Mouse (Mus musculus) hindbrain, embryonic 14.5 days (tissue): ENCODE results near the gene Nek2. TPM values are rescaled to one million over a fixed set of nuclear protein-coding genes. Genes with fewer than 3 reads are reported as not detected.

ENCODE experiments used
- ATAC-seq: fragments of 200-750 bp; cut with Nextera tagmentation; 2 replicates; pipeline ENCODE4 v1.8.0; 2017; ENCODE audit warnings: moderate number of reproducible peaks, mild to moderate bottlenecking, moderate TSS enrichment, moderate library complexity; ENCODE audit not compliant: low FRiP score
- DNase-seq: peaks from one replicate; pipeline ENCODE4 v3.0.0-alpha.2; 2015; ENCODE audit warnings: low spot score
- H3K27ac ChIP-seq: fragments of 300-500 bp; sonication (generic); 2 replicates; pipeline ENCODE4 v1.5.1; 2014; ENCODE audit warnings: mild to moderate bottlenecking, moderate library complexity
- H3K27me3 ChIP-seq: fragments of 300-500 bp; sonication (generic); 2 replicates; pipeline ENCODE4 v1.6.1; 2014; ENCODE audit warnings: mild to moderate bottlenecking, low read length, mixed read lengths; ENCODE audit not compliant: control insufficient read depth, insufficient read depth
- H3K36me3 ChIP-seq: fragments of 300-500 bp; sonication (generic); replicated peaks from 2 replicates; pipeline ENCODE4 v1.6.1; 2014; ENCODE audit not compliant: control insufficient read depth, insufficient read depth
- H3K4me1 ChIP-seq: fragments of 300-500 bp; sonication (generic); replicated peaks from 2 replicates; pipeline ENCODE4 v1.6.1; 2014; ENCODE audit warnings: antibody characterized with exemption, low read length, mixed read lengths; ENCODE audit not compliant: control insufficient read depth, insufficient read depth
- H3K4me2 ChIP-seq: fragments of 300-500 bp; sonication (generic); replicated peaks from 2 replicates; pipeline ENCODE4 v1.6.1; 2014; ENCODE audit warnings: mild to moderate bottlenecking, moderate library complexity
- H3K4me3 ChIP-seq: fragments of 300-500 bp; sonication (generic); replicated peaks from 2 replicates; pipeline ENCODE4 v1.5.1; 2014; ENCODE audit warnings: mild to moderate bottlenecking, low read length
- H3K9ac ChIP-seq: fragments of 300-500 bp; sonication (generic); 2 replicates; pipeline ENCODE4 v1.6.1; 2014
- H3K9me3 ChIP-seq: fragments of 300-500 bp; sonication (generic); 2 replicates; pipeline ENCODE4 v1.6.1; 2016; ENCODE audit warnings: low read length; ENCODE audit not compliant: control insufficient read depth
- WGBS: fragments of 180-500 bp; shearing (Covaris S2); extraction: QIAGEN DNeasy Blood & Tissue Kit; methylation state at CpG from one replicate; pipeline ENCODE4 v1.1.7; 2014; 5-methylcytosine and 5-hydroxymethylcytosine counted together
- polyA plus RNA-seq: library from polyadenylated mRNA; unstranded; fragments of >200 nt; fragmentation: Nextera tagmentation; extraction: Ambion mirVana; gene quantifications from 2 replicates; pipeline ENCODE4 v1.2.1, GENCODE M21; 2014

Gene Nek2
- polyA plus RNA-seq, 1 experiment from 2014 or later, result 6.2 TPM

GRCm38 (mm10) chr1:191811774-191812173 lies 9.5 kb upstream of the Nek2 start:
- H3K27ac ChIP-seq, result no peak overlapping the region
- WGBS, result 86% methylated on average over 12 of the region's 12 CpGs
- no peak for ATAC-seq

GRCm38 (mm10) chr1:191812949-191813691 lies 8.1 kb upstream of the Nek2 start:
- Histone ChIP-seq H3K27me3 (no peaks in the 10 kb centered on the region), H3K27ac (no peak overlapping the region), H3K4me2 (no peak overlapping the region), H3K4me3 (no peak overlapping the region), H3K9ac (no peak overlapping the region), H3K4me1 (no peaks in the 10 kb centered on the region), H3K36me3 (no peaks in the 10 kb centered on the region), H3K9me3 (no peaks in the 10 kb centered on the region)
- 86% methylated on average over 13 of the region's 13 CpGs for WGBS
- DNase-seq, result no peak
- ATAC-seq, result no peak

More at GRCm38 (mm10) chr1:191811774-191812173, 9.5 kb upstream of the Nek2 start:
- H3K9me3 ChIP-seq, result no peaks in the 10 kb centered on the region
- no peaks in the 10 kb centered on the region for H3K36me3 ChIP-seq
- no peaks in the 10 kb centered on the region for H3K27me3 ChIP-seq
- H3K9ac ChIP-seq, result no peak overlapping the region
- H3K4me1 ChIP-seq, result no peaks in the 10 kb centered on the region
- H3K4me3 ChIP-seq, result no peak overlapping the region
- no peak for DNase-seq
- H3K4me2 ChIP-seq, result no peak overlapping the region

DNA sequence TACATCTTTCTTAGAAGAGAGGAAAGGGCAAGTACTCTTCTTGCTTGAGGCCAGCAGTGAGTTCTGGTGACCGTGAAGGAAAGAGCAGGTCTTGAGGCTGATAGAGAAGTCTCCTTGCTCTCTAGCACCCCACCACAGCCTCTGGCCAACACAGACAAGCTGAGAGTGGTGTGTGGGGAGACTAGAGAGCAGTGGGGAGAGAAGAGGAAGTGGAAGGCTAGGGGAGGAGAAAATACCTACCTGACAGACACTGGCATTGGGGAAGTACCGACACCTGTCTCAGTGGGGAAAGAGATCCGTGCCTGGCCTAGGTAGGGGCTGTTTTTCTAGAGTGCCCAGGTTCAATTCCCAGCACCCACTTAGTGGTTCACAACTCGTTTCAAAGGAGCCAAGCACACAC lies 7.0 kb upstream of the Nek2 start:
- H3K9me3 ChIP-seq, result no peaks in the 10 kb centered on the region
- no peaks in the 10 kb centered on the region for H3K27me3 ChIP-seq
- H3K4me3 ChIP-seq, result no peak overlapping the region
- no peak for ATAC-seq
- no peak overlapping the region for H3K9ac ChIP-seq
- no peak overlapping the region for H3K4me2 ChIP-seq
- WGBS, result 84% methylated on average over 4 of the region's 4 CpGs
- no peaks in the 10 kb centered on the region for H3K4me1 ChIP-seq
- H3K36me3 ChIP-seq, result no peaks in the 10 kb centered on the region
- H3K27ac ChIP-seq, result no peak overlapping the region
- DNase-seq, result no peak

DNA sequence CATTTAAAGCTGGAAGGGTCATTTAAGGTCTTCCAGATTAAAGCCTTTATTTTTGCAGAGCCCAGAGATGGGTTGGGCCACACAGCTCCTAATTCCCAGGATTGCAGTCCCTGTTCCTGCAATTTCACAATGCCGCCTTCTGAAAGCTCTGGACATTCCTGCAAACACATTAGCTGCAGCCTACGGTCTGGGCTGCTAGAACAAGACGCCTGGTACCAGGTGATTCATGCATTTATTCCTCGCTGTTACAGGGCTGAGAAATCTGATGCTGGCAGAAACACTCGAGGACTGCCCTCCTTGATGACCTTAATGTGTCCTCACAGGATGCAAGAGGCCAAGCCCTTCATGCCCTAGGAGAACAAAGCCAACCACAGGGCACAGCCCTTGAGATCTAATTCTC lies 6.3 kb upstream of the Nek2 start:
- no peaks in the 10 kb centered on the region for H3K9me3 ChIP-seq
- no peak overlapping the region for H3K4me3 ChIP-seq
- H3K9ac ChIP-seq, result no peak overlapping the region
- H3K36me3 ChIP-seq, result no peaks in the 10 kb centered on the region
- no peaks in the 10 kb centered on the region for H3K4me1 ChIP-seq
- H3K27ac ChIP-seq, result no peak overlapping the region
- 58% methylated on average over 5 of the region's 5 CpGs for WGBS
- H3K27me3 ChIP-seq, result no peaks in the 10 kb centered on the region
- no peak for ATAC-seq
- no peak for DNase-seq
- no peak overlapping the region for H3K4me2 ChIP-seq

- no peak overlapping the region for H3K4me3 ChIP-seq
- 84% methylated on average over 3 of the region's 3 CpGs for WGBS
Measured at GRCm38 (mm10) chr1:191816596-191816995, 4.6 kb upstream of the Nek2 start.

GRCm38 (mm10) chr1:191817418-191818144 lies 3.7 kb upstream of the Nek2 start:
- Histone ChIP-seq H3K27me3 (no peaks in the 10 kb centered on the region), H3K4me2 (no peak overlapping the region), H3K9ac (no peak overlapping the region), H3K4me3 (no peak overlapping the region), H3K9me3 (no peaks in the 10 kb centered on the region), H3K27ac (no peak overlapping the region), H3K4me1 (0 out of 2 replicates have a peak, but pooled peaks cover 9% of the 10 kb centered on the region), H3K36me3 (no peaks in the 10 kb centered on the region)
- WGBS, result 39% methylated on average over 19 of the region's 19 CpGs
- ATAC-seq, result peak; percentile 66; the same call in 1 of the 2 replicates
- peak; percentile 95 for DNase-seq

More at GRCm38 (mm10) chr1:191816596-191816995, 4.6 kb upstream of the Nek2 start:
- Histone ChIP-seq H3K36me3 (no peaks in the 10 kb centered on the region), H3K4me1 (0 out of 2 replicates have a peak, but pooled peaks cover under 1% of the 10 kb centered on the region), H3K9ac (no peak overlapping the region), H3K27me3 (no peaks in the 10 kb centered on the region), H3K4me2 (no peak overlapping the region), H3K9me3 (no peaks in the 10 kb centered on the region), H3K27ac (no peak overlapping the region)
- no peak for DNase-seq
- ATAC-seq, result no peak

DNA sequence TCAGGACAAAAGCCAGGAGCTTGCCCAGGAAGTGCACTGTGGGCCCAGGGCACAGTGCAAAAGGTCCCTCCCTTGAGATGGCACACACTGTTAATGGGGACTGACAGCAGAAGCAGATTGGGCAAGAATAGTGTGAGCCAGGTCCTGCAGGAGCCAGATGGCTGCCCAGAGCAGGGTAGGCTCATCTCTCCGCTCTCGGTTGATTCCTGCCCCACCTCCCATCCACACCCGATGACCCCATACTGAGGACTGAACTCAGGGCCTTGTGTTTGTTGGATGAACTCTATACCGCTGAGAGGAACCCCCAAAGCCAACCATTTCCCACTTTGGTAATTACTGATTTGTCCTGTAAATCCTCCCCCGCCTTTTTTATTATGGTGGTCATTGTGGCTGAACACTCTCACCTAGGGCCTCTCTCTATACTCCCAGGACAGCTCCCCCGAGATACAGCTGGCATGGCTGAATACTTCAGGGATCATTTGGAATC lies 3.1 kb upstream of the Nek2 start:
- DNase-seq (no peak), ATAC-seq (peak; percentile 12; the same call in 1 of the 2 replicates)
- Histone ChIP-seq H3K4me2 (no peak overlapping the region), H3K4me3 (no peak overlapping the region), H3K27me3 (no peaks in the 10 kb centered on the region), H3K9ac (no peak overlapping the region), H3K4me1 (0 out of 2 replicates have a peak, but pooled peaks cover 9% of the 10 kb centered on the region), H3K27ac (no peak overlapping the region), H3K36me3 (no peaks in the 10 kb centered on the region), H3K9me3 (no peaks in the 10 kb centered on the region)
- 45% methylated on average over 6 of the region's 6 CpGs for WGBS

DNA sequence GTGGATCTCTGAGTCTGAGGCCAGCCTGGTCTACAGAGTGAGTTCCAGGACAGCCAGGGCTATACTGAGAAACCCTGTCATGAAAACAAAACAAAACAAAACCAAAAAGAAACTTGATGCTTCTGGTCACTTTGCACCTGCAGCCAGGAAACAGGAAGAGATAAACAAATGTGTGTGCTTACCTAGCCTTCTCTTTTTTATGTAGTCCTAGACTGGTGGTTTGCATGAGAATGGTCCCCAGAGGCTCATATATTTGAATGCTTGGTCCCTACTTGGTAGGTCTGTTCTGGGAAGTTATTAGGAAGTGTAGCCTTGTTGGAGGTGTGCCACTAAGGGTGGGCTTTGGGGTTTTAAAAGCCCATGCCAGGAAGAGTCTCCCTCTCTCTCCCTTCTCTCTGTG lies 2.2 kb upstream of the Nek2 start:
- Histone ChIP-seq H3K4me1 (0 out of 2 replicates have a peak, but pooled peaks cover 9% of the 10 kb centered on the region), H3K9ac (no peak overlapping the region), H3K27me3 (no peaks in the 10 kb centered on the region), H3K4me3 (no peak overlapping the region), H3K27ac (no peak overlapping the region), H3K4me2 (no peak overlapping the region), H3K36me3 (no peaks in the 10 kb centered on the region), H3K9me3 (no peaks in the 10 kb centered on the region)
- ATAC-seq (no peak), DNase-seq (no peak)

DNA sequence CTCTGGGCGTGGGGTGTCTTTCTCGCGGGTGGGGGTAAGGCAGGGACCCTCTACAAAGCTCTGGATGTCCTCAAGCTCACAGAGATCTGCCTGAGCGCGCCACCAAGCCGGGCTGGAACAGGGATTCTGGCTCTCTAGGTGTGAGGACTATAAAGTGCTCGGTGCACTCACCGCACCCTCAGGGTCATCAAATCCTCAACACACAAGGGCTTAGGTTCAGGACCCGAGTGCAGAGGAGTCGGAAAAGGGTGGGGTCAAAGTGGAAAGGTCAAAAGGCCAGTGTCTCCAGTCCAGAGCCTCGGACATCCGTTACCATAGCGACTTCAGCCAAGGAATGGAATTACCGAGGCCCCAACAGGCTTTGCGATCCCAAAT lies 306 bp upstream of the Nek2 start:
- ATAC-seq, result peak; percentile 57; the same call in 1 of the 2 replicates
- DNase-seq, result no peak
- 4% methylated on average over 15 of the region's 15 CpGs for WGBS
- H3K4me2 ChIP-seq, result peak overlapping the region; percentile 60
- H3K4me1 ChIP-seq, result 0 out of 2 replicates have a peak, but pooled peaks cover 9% of the 10 kb centered on the region
- no peaks in the 10 kb centered on the region for H3K27me3 ChIP-seq
- H3K9me3 ChIP-seq, result no peaks in the 10 kb centered on the region
- H3K27ac ChIP-seq, result no peak overlapping the region
- no peaks in the 10 kb centered on the region for H3K36me3 ChIP-seq
- H3K4me3 ChIP-seq, result peak overlapping the region; percentile 68
- H3K9ac ChIP-seq, result peak overlapping the region; percentile 32; the same call in 1 of the 2 replicates
